Mouse (Mus musculus) neutrophil, adult 5-6 weeks (primary cell): ENCODE measurements around the gene Msantd2. TPM values are rescaled to one million over a fixed set of nuclear protein-coding genes. Genes with fewer than 3 reads are reported as not detected.

ENCODE experiments used
- ATAC-seq: fragments of 151-379, 151-347 bp; 2 replicates; pipeline ENCODE4 v1.8.0; 2017; ENCODE audit warnings: mild to moderate bottlenecking, moderate TSS enrichment; ENCODE audit not compliant: insufficient number of reproducible peaks, poor library complexity, low FRiP score, severe bottlenecking; ENCODE audit errors: extremely low read depth
- total RNA-seq: library from RNA; stranded (forward); fragments of 200-1000 nt; gene quantifications from 2 replicates; pipeline ENCODE4 v1.2.3, GENCODE M21; 2017

Msantd2 gene
- total RNA-seq, result 56.7 and 63.6 TPM in 2 replicates

DNA sequence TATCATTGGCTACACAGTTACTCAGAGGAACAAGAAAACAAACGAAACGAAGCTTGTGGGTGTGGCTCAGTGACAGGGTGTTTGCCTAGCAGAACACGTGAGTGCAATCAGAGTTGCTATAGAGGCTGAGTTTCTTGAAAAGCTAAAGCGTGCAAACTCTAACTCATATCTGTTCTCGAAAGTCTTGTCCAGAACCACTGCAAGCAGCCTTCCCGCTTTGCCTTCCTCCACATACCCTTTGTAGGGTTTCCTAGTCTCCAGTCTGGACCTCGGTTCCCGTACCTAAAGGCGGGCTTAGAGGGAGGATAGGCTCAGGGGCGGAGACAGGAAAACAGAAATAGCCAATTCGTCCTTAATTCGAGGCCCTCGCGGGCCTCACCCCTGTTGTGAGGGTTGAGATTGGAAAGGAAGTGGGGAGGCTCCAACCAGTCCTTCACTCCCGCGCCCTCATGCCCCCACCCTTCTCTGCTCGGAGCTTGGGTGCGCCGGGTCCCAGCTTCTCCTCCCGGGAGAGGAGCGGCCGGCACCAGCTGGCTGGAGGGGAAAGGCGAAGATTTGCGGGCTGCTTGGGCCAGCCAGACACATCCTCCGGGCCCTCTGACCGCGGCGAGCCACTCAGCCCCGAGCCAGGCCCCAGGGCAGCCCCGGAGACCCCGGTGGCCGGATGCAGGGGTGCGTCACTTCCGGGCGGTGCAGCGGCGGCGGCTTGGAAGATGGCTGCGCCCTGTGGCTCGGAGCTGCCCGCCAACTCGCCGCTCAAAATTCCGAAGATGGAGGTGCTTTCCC is at the start of gene Msantd2:
Gene Msantd2 (plus strand): TSS at position 709 of the 786 bp plus-strand sequence.
- ATAC-seq, result peak; percentile 81

DNA sequence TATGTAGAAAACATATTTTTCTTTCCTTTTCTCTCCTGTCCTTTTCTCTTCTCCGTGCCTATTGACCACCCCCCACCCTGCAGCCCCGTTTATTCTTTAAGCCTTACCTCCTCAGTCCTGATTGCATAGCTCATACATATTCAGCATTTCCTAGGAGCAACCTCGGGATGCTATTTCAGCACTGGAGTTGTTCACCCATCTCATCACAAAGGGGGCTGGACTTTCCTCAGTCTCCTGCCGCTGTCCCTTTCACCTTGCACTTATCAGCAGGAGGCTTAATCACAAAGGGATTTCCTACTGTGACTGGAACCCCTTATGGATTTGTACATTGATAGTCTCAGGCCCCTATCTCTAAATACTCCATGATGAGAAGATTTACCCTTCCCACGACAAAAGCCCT is 36.7 kb upstream of the Msantd2 start:
- ATAC-seq, result no peak

DNA sequence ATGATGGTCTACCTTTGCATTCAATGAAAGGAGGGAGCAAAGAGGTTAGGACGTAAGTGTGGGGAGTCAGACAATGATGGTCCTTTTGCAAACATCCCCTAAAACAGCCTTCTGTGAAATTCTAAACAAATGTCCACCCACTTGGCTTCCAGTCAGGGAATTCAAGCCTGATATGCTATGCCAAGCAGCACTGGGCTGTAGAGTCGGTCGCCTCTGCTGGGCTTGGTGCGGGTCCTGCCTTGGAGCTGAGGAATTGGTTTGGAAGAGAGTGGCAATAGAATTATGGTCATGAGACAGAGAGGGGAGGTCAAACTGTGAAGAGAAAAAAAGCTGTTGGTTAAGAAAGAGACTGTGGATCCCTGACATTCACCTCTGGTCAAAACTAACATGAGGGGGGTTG is 35.8 kb upstream of the Msantd2 start:
- no peak for ATAC-seq

DNA sequence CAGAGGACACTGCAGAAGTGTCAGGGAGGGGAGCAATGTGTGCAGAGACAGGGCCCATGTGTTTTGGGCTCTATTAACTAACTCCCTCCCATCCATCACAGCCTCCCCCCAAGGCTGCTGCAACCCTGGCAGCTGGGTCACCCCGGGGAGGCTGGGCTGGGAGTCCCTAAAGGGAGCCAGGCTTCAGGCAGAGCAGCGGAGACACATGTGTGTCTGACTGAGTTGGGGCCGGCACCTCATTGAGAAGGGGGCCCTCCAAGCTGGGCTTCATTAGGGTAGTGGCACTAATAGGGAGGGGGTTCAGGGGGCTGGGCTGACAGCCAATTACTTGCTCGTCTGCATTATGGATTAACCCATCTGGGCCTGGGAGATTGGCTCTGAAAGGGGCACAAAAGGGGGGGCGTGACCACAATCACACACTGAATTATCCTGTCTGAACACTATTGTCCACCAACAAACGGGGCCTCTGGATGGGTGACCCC is 35.1 kb upstream of the Msantd2 start:
- no peak for ATAC-seq

DNA sequence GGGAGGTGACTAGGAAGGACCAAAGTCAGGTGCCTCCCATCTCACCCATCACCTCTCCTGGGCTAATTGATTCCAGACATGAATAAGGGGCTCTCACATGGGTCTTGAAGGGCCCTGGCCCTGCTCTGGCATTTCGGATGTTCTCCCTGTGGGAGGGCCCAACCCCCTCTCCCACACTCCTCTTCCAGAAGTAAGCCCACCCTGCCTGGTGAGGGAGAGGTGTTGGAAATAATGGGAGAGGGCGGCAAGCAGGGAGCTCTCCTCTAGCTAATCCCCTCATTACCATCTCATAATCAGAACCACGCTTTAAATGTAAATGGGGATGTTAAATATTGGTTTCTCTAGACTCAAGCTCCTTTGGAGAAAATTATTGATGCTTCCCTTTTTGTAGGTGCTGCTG is 34.1 kb upstream of the Msantd2 start:
- no peak for ATAC-seq

DNA sequence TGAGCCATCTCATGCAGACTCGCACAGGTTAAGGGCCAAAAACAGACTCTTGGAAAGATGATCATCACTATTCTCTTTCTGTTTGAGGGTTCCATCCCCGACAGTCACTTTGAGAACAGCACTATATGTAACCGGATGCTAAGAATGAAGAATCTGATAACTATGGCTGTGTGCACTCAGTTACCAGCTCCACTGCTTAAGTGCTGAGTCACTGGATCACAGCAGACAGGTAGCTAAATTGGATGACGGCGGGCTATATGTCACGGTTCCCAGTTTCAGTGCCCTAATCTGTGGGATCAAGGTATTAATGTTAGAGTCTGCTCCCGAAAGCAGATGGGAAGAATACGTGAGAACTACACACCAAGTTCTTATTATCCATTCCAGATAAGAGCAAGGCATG is 33.3 kb upstream of the Msantd2 start:
- ATAC-seq, result no peak

DNA sequence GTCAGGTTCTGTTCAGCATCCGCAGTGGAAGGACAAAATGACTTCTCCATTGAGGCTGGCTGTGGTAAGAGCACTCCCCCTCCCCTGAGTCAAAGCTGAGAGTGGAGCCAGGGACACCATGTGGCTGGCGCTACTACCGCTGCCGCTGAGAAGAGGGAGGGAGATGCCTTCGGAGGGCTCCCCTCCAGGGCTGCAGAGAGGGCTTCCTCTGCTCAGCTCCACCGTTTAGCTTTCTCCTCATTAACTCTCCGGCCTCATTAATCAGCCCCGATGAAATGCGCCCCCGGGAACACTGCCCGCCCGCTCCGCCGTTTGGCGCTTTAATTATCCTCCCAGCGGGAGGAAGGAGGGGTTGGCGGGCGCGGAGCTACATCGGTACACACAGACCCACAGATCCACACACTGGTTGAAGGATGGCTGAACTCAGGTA is 32.6 kb upstream of the Msantd2 start:
- ATAC-seq, result no peak

DNA sequence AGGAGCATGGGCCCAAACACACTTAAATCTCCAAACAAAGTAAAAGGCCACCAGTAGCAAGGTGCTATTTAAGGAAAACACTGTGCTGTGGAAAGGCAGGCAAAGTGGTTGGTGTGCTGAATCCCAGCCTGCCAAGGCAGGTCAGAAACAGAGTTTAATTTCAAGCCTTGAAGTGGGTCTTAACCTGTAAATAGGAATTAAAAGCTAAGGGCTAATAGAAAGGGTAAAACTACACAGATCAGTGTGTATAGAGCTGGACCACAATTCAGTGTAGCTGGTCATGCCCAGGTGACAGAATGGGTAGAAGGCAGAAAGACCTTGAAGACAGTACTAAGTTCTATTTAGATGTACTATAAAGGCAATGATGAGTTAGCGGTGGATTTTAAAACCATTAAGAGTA is 32.0 kb upstream of the Msantd2 start:
- ATAC-seq, result no peak

DNA sequence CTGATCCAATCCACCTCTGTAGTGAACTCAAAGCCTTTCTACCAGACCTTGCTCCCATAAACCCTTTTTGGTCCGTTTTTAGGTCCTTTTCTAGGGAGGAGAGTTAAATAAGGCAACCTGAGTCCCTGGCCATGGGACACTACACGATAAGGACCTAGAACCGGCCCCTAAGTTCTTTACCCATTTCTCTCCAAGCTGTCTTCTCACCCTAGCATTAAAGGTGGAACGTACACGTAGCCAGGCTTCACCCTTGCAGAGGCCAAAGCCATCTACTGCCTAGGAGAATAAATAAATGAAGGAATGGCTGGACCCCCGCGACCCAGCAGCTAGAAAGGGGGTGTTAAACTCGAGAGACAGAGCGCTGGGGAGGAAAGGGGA is 29.5 kb upstream of the Msantd2 start:
- no peak for ATAC-seq

DNA sequence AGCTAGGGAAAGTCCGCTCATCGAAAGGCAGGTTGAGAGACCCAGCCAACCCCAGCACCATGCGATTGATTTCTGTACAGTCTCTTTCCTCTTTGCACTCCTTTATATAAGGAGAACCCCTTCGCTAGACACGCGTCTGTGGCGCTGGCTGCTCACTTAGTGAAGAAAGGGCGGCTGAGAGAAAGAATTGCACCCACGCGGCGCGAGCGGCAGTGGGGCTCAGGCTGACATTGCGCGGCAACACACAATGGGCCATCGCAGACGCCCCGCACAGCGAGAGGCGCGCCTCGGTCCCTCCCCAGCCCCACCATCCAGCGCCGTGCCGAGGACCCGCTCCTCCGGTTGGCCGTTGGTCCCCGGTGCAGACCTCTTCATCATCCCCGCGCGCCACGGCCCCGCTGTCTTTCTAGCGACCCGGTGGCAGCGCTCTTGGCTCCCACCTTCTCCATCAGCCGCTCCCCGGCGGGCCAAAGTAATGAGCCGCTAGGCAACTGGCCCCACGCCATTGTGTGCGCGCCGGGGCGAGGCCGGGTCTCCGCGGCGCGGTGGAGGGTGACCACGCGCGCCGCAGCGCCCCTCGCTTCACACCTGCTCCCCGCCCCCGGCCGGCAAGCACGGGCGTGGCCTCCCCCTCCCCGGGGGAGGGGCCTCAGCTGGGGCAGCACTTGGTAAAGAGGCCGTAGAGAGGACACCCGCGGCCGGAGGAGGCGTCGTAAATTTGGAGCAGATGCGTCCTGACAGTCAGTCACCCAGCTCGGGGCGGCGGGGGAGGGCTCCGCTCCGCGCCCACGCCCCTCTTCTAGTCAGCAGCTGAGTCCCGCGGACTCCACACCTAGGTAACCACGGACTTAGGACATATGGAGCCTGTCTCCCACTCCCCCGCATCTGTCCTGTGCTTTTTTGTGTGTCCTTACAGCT is 28.8 kb upstream of the Msantd2 start:
- peak; percentile 10; the same call in 1 of the 2 replicates for ATAC-seq

DNA sequence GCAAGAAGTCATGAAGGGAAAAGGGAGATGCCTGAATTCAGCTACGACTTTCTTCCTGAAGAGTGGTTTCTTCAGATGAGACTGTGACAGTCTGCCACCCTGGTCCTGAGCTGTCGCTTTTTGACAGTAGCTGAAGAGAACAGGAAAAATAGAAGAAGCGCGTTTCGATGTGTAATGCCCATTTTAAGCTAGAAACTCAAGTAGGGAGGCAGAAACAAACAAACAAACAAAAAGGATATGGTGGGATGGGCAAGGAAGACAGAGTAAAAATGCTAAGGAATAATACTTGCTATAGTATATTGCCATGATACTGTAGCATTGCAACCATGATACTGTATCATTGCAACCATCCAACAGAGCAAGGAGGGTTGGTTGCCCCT is 28.2 kb upstream of the Msantd2 start:
- ATAC-seq, result no peak

DNA sequence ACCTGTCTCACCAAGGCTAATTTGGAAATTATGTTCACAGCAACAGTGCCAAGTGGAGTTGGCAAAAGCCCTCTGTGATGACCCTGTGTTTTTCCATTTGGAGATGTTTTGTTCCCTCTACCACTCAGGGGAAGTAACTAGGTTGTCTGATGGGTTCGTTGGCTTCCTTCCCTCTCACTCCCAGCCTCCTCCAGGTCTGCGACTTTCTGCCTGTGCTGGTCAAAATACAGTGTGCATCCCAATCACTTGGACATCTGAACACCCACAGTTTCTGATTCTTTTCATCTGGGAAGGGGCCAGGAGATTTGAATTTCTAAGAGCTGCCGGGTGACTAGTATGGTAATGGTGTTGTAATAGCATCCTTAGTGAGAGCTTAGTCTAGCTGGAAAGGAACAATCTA is 27.5 kb upstream of the Msantd2 start:
- ATAC-seq, result no peak

DNA sequence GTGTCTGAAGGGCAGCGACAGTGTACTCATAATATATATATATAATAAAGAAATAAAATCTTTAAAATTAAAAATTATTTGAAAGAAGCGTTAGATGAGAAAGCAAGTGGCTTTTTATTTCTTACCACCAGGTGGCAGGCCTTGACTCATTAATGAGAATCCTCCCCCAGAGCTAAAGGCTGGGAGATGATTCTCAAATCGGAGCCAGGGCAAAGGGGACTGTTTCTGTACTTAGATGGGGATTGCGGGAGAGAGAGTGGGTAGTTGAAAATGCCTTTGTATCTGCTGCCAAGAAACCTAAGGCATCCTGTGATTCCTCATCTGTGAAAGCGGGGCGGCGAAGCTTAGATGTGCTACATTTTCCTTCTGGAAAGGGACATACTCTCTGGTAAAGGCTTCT is 26.4 kb upstream of the Msantd2 start:
- no peak for ATAC-seq

DNA sequence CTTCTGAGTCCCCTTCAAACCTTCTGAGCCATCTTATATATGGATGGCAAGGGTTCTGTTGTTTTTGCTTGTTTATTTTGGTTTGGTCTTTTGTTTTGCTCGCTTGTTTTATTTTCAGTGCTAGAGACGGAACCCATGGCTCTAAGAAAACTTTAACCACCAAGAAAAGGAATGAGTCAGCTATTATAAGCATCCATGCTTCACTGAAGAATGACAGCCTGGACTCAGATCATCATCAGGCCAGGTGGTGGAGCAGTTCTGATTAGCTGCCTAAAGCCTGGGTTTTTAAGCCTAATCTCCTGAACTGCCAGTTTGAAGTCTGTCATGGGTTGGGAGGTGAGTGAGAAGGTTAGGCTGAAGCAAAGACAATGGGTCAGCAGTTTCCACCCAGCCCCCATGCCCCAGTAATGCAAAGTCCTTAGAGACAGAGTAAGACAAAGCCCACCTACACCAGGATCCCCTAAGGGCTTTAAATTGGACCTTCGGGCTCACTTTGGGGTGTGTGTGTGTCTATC is 15.5 kb upstream of the Msantd2 start:
- ATAC-seq, result no peak

DNA sequence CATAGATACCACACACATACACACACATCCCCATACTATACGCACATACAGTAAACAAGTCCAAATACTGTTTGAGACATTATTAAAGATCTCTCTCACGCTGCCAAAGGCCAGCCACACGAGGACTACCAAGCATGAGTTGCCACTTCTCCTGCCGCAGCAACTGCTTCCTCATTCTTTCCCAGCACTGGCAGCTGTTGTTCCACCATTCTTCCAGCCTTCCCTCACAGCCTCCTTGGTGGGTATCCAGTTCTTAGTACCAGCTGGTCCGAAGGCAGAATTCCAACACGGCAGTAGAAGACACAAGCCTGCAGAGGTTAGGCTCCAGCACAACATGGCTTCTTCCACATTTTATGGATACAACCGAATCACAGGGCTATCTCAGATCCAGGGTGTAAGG is 14.2 kb upstream of the Msantd2 start:
- ATAC-seq, result no peak

DNA sequence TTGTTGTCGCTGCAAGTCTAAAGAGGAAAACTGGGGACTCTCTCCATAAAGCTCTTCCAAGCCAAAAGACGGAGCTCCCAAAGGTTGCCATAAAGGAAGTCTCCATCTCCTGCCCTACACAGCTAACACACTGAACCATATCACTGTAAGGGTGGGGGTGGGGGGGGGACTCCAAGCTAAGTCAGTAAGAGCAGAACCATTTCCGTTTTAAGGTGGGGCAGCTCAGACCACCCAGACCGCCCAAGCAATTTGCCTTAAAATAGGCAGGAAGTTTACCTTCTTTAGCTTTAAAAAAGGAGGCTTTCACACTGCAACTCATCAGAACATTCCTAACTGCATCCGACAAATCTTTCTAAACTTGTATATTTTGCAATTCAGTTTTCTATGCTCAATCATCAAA is 4.0 kb upstream of the Msantd2 start:
- ATAC-seq, result no peak

DNA sequence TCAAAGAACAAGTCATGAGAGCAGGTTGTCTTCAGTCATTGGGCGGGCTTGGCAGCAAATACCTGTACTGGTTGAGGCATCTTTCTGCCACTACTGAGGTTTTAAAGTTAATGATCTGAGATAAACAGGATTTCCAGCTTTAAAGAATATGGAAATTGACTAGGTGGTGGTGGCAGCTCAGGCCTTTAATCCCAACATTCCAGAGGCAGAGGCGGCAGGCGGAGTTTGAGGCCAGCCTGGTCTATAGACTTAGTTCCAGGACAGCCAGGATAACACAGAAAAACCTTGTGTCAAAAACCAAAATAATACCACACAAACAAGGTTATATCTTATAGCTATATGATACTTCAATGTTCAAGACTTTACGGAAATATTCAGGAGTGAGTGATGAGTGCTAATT is 1.1 kb upstream of the Msantd2 start:
- no peak for ATAC-seq

DNA sequence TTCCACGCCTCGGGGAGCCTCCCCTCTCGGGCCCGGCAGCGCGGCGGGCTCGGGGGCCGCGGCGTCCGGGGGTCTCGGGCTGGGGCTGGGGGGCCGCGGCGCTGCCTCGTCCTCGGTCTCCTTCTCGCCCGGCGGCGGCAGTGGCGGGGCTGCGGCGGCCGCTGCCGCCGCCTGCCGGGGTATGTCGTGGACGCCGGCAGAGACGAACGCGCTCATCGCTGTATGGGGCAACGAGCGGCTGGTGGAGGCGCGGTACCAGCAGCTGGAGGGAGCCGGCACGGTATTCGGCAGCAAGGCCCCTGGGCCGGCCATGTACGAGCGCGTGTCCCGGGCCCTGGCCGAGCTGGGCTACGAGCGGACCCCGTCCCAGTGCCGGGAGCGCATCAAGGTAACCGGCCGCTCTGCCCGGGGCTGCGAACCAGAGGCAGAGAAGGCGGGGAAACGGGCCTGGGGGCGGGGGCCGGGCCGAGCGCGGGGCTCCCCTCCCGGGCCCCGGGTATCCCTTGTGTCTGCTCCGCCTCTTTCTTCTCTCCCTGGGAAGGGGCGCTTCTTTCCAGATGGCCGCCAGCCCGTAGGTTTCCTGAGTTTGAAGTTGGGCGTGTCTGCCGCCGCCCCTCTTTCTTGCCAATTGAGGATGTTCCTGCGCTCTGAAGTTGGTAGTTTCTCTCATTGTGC is 464 bp downstream of the Msantd2 start:
- ATAC-seq, result peak; percentile 22; the same call in 1 of the 2 replicates

DNA sequence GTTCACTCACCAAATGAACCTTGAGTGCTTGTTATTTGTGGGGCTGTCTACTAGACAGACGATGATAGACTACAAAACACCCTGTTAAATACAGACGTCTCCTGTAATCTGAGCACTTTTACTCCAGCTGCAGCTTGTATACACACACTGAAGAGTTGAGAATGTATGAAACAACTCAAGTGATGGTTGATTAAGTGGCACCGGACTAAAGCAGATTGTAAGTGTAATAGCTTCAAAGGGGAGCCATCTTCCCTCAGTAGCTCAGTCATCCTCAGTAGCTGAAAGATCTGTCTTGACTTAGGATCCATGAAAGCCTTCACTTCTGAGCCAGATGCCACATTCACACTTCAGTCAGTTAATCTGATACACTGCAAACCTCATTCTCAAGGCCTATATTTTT is 6.6 kb downstream of the Msantd2 start:
- no peak for ATAC-seq
